Mouse (Mus musculus): ENCODE measurements around the gene Ntrk2. TPM values are rescaled to one million over a fixed set of nuclear protein-coding genes. Genes with fewer than 3 reads are reported as not detected.

Ntrk2 gene
- polyA plus RNA-seq (2015; fragmentation: Nextera tagmentation; extraction: Ambion mirVana) = 3.2 and 4.9 TPM in 2 replicates

- H3K36me3 ChIP-seq (ENCODE audit: control insufficient read depth, insufficient read depth, low read length) = no peaks in the 10 kb centered on the region
- H3K4me2 ChIP-seq (ENCODE audit: low read depth, low read length) = peak within 1 kb of the TSS; percentile 94
- H3K4me3 ChIP-seq (ENCODE audit: low read length) = peak within 1 kb of the TSS; percentile 56
- H3K27me3 ChIP-seq (ENCODE audit: control insufficient read depth, insufficient read depth, low read depth, low read length) = peaks cover 47% of the 10 kb centered on the region
- no peaks in the 10 kb centered on the region; the same call in 1 of the 2 replicates for H3K9me3 ChIP-seq (ENCODE audit: control insufficient read depth, low read length)
- peak within 1 kb of the TSS; percentile 28; the same call in 1 of the 2 replicates for H3K9ac ChIP-seq (ENCODE audit: low read length)
- peak; percentile 85 for ATAC-seq (ENCODE audit: low read depth)
- under 1% methylated on average over 47 of the region's 47 CpGs for WGBS
- H3K4me1 ChIP-seq (replicated peaks; ENCODE audit: control insufficient read depth, insufficient read depth, low read length) = peaks cover 11% of the 10 kb centered on the region
- no peak within 1 kb of the TSS for H3K27ac ChIP-seq (ENCODE audit: low read length)
These were observed at the start of gene Ntrk2 for GRCm38 (mm10) chr13:58806397-58806892. TSS of gene Ntrk2 (plus strand) at chr13:58806569.

GRCm38 (mm10) chr13:58761003-58761630 lies 45.3 kb upstream of the Ntrk2 start:
- H3K9ac ChIP-seq (ENCODE audit: low read length) = no peak overlapping the region
- H3K4me3 ChIP-seq (ENCODE audit: low read length) = no peak overlapping the region
- no peaks in the 10 kb centered on the region for H3K4me1 ChIP-seq (replicated peaks; ENCODE audit: control insufficient read depth, insufficient read depth, low read length)
- 61% methylated on average over 5 of the region's 5 CpGs for WGBS
- no peak overlapping the region for H3K27ac ChIP-seq (ENCODE audit: low read length)
- no peaks in the 10 kb centered on the region for H3K9me3 ChIP-seq (ENCODE audit: control insufficient read depth, low read length)
- no peak overlapping the region for H3K4me2 ChIP-seq (ENCODE audit: low read depth, low read length)
- H3K27me3 ChIP-seq (ENCODE audit: control insufficient read depth, insufficient read depth, low read depth, low read length) = no peaks in the 10 kb centered on the region
- H3K36me3 ChIP-seq (ENCODE audit: control insufficient read depth, insufficient read depth, low read length) = no peaks in the 10 kb centered on the region
- ATAC-seq (ENCODE audit: low read depth) = no peak

DNA sequence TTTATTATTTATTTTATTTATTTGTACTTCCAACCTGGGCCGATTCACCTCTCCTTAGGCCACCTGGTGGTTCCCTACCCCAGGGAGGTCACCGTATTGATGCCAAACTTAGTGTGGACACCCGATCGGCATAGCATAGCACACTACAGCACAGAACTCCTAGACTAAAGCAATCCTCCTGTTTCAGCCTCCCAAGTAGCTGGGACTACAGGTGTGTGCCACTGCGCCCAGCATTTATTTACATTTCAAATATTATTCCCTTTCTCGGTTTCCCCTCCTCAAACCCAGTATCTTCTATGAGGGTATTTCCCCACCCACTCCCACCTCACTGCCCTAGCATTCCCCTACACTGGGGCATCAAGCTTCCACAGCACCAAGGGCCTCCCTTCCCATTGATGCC lies 38.1 kb upstream of the Ntrk2 start:
- no peak overlapping the region for H3K9ac ChIP-seq (ENCODE audit: low read length)
- H3K27ac ChIP-seq (ENCODE audit: low read length) = no peak overlapping the region
- no peaks in the 10 kb centered on the region for H3K27me3 ChIP-seq (ENCODE audit: control insufficient read depth, insufficient read depth, low read depth, low read length)
- no peak overlapping the region for H3K4me2 ChIP-seq (ENCODE audit: low read depth, low read length)
- WGBS = 90% methylated on average over 6 of the region's 6 CpGs
- no peaks in the 10 kb centered on the region for H3K9me3 ChIP-seq (ENCODE audit: control insufficient read depth, low read length)
- H3K4me3 ChIP-seq (ENCODE audit: low read length) = no peak overlapping the region
- ATAC-seq (ENCODE audit: low read depth) = no peak
- no peaks in the 10 kb centered on the region for H3K36me3 ChIP-seq (ENCODE audit: control insufficient read depth, insufficient read depth, low read length)
- H3K4me1 ChIP-seq (replicated peaks; ENCODE audit: control insufficient read depth, insufficient read depth, low read length) = no peaks in the 10 kb centered on the region

- H3K9ac ChIP-seq (ENCODE audit: low read length) = no peak overlapping the region
- H3K4me2 ChIP-seq (ENCODE audit: low read depth, low read length) = no peak overlapping the region
- no peak for ATAC-seq (ENCODE audit: low read depth)
- 56% methylated on average over 2 of the region's 2 CpGs for WGBS
- H3K9me3 ChIP-seq (ENCODE audit: control insufficient read depth, low read length) = no peaks in the 10 kb centered on the region
- no peaks in the 10 kb centered on the region for H3K36me3 ChIP-seq (ENCODE audit: control insufficient read depth, insufficient read depth, low read length)
- H3K4me3 ChIP-seq (ENCODE audit: low read length) = no peak overlapping the region
- H3K27me3 ChIP-seq (ENCODE audit: control insufficient read depth, insufficient read depth, low read depth, low read length) = no peaks in the 10 kb centered on the region
- H3K4me1 ChIP-seq (replicated peaks; ENCODE audit: control insufficient read depth, insufficient read depth, low read length) = no peaks in the 10 kb centered on the region
- H3K27ac ChIP-seq (ENCODE audit: low read length) = no peak overlapping the region
These were observed 36.9 kb upstream of the Ntrk2 start for GRCm38 (mm10) chr13:58769438-58769837.

- no peaks in the 10 kb centered on the region for H3K4me1 ChIP-seq (replicated peaks; ENCODE audit: control insufficient read depth, insufficient read depth, low read length)
- WGBS = 89% methylated on average over 14 of the region's 14 CpGs
- H3K9ac ChIP-seq (ENCODE audit: low read length) = no peak overlapping the region
- no peak overlapping the region for H3K4me2 ChIP-seq (ENCODE audit: low read depth, low read length)
- no peak overlapping the region for H3K4me3 ChIP-seq (ENCODE audit: low read length)
- H3K9me3 ChIP-seq (ENCODE audit: control insufficient read depth, low read length) = no peaks in the 10 kb centered on the region
- no peaks in the 10 kb centered on the region for H3K27me3 ChIP-seq (ENCODE audit: control insufficient read depth, insufficient read depth, low read depth, low read length)
- no peaks in the 10 kb centered on the region for H3K36me3 ChIP-seq (ENCODE audit: control insufficient read depth, insufficient read depth, low read length)
- H3K27ac ChIP-seq (ENCODE audit: low read length) = no peak overlapping the region
- ATAC-seq (ENCODE audit: low read depth) = no peak
These were observed 27.1 kb upstream of the Ntrk2 start for GRCm38 (mm10) chr13:58779261-58779660.

DNA sequence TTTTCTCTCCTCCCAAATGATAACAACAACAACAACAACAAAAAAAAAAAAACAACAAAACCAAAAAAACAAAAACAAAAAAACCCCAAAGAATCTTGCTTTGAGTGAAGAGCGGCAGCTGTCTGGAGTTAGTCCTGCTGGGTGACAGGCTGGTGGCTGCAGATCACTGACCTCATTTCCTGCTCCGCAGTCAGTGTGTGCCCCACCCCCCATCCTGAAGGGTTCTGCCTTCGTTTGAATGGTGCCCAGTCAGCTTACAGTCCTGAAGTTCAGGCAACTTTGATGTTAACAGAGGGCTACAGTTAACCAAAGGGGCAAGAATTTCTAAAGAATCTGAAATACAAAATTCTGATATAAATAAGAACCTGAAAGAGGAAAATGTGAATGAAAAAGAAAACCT lies 19.9 kb upstream of the Ntrk2 start:
- no peak overlapping the region for H3K27ac ChIP-seq (ENCODE audit: low read length)
- WGBS = 5% methylated on average over 3 of the region's 3 CpGs
- ATAC-seq (ENCODE audit: low read depth) = no peak
- H3K27me3 ChIP-seq (ENCODE audit: control insufficient read depth, insufficient read depth, low read depth, low read length) = no peaks in the 10 kb centered on the region
- H3K36me3 ChIP-seq (ENCODE audit: control insufficient read depth, insufficient read depth, low read length) = no peaks in the 10 kb centered on the region
- H3K4me3 ChIP-seq (ENCODE audit: low read length) = no peak overlapping the region
- H3K9ac ChIP-seq (ENCODE audit: low read length) = no peak overlapping the region
- no peak overlapping the region for H3K4me2 ChIP-seq (ENCODE audit: low read depth, low read length)
- H3K4me1 ChIP-seq (replicated peaks; ENCODE audit: control insufficient read depth, insufficient read depth, low read length) = no peaks in the 10 kb centered on the region
- H3K9me3 ChIP-seq (ENCODE audit: control insufficient read depth, low read length) = no peaks in the 10 kb centered on the region

DNA sequence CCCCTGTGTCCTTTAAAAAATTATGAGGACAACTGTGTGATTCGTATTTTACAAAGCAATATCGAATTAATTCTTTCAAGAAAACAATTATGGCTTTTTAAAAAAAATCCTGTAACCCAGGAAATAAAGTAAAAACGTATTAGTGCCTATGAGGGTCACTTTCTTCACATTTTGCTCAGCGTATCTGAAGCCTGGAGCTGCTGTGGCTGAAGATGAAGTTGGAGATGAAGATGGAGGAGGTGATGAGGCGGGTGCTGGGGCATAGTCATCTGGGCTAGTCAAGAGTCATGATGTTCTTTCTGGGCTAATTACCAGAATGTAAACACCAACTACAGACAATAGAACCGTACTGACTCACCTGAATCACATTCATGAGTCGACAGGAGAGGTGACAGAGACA lies 15.6 kb upstream of the Ntrk2 start:
- Histone ChIP-seq H3K36me3 (ENCODE audit: control insufficient read depth, insufficient read depth, low read length) (no peaks in the 10 kb centered on the region), H3K4me2 (ENCODE audit: low read depth, low read length) (no peak overlapping the region), H3K9ac (ENCODE audit: low read length) (no peak overlapping the region), H3K27me3 (ENCODE audit: control insufficient read depth, insufficient read depth, low read depth, low read length) (no peaks in the 10 kb centered on the region), H3K4me1 (replicated peaks; ENCODE audit: control insufficient read depth, insufficient read depth, low read length) (no peaks in the 10 kb centered on the region), H3K9me3 (ENCODE audit: control insufficient read depth, low read length) (no peaks in the 10 kb centered on the region), H3K4me3 (ENCODE audit: low read length) (no peak overlapping the region), H3K27ac (ENCODE audit: low read length) (no peak overlapping the region)
- 74% methylated on average over 7 of the region's 7 CpGs for WGBS
- no peak for ATAC-seq (ENCODE audit: low read depth)

- Histone ChIP-seq H3K4me1 (replicated peaks; ENCODE audit: control insufficient read depth, insufficient read depth, low read length) (no peaks in the 10 kb centered on the region), H3K27ac (ENCODE audit: low read length) (no peak overlapping the region), H3K27me3 (ENCODE audit: control insufficient read depth, insufficient read depth, low read depth, low read length) (no peaks in the 10 kb centered on the region), H3K9ac (ENCODE audit: low read length) (no peak overlapping the region), H3K4me3 (ENCODE audit: low read length) (no peak overlapping the region), H3K4me2 (ENCODE audit: low read depth, low read length) (no peak overlapping the region), H3K9me3 (ENCODE audit: control insufficient read depth, low read length) (no peaks in the 10 kb centered on the region; the same call in 1 of the 2 replicates), H3K36me3 (ENCODE audit: control insufficient read depth, insufficient read depth, low read length) (no peaks in the 10 kb centered on the region)
- WGBS = 88% methylated on average over 7 of the region's 7 CpGs
- no peak for ATAC-seq (ENCODE audit: low read depth)
These were observed 9.0 kb upstream of the Ntrk2 start for GRCm38 (mm10) chr13:58797386-58797785.

- Histone ChIP-seq H3K4me1 (replicated peaks; ENCODE audit: control insufficient read depth, insufficient read depth, low read length) (no peaks in the 10 kb centered on the region), H3K27me3 (ENCODE audit: control insufficient read depth, insufficient read depth, low read depth, low read length) (peaks cover 8% of the 10 kb centered on the region), H3K4me2 (ENCODE audit: low read depth, low read length) (no peak overlapping the region), H3K4me3 (ENCODE audit: low read length) (no peak overlapping the region), H3K27ac (ENCODE audit: low read length) (no peak overlapping the region), H3K9me3 (ENCODE audit: control insufficient read depth, low read length) (no peaks in the 10 kb centered on the region; the same call in 1 of the 2 replicates), H3K9ac (ENCODE audit: low read length) (no peak overlapping the region), H3K36me3 (ENCODE audit: control insufficient read depth, insufficient read depth, low read length) (no peaks in the 10 kb centered on the region)
- WGBS = 47% methylated on average over 3 of the region's 3 CpGs
- ATAC-seq (ENCODE audit: low read depth) = no peak
These were observed 5.1 kb upstream of the Ntrk2 start for GRCm38 (mm10) chr13:58801291-58801690.
